Mouse (Mus musculus) heart, embryonic 13.5 days (tissue): ENCODE measurements around the gene Strbp. TPM values are rescaled to one million over a fixed set of nuclear protein-coding genes. Genes with fewer than 3 reads are reported as not detected.

Experiments used
- ATAC-seq: fragments of 200-750 bp; cut with Nextera tagmentation; 2 replicates; pipeline ENCODE4 v1.8.0; 2017; ENCODE audit warnings: moderate TSS enrichment; ENCODE audit not compliant: insufficient number of reproducible peaks, low FRiP score, low TSS enrichment; ENCODE audit errors: extremely low read depth
- H3K27ac ChIP-seq: fragments of 300-500 bp; sonication (generic); replicated peaks from 2 replicates; pipeline ENCODE4 v1.5.1; 2015; ENCODE audit warnings: moderate library complexity, mild to moderate bottlenecking, inconsistent platforms
- H3K27me3 ChIP-seq: fragments of 300-500 bp; sonication (generic); replicated peaks from 2 replicates; pipeline ENCODE4 v1.6.1; 2015; ENCODE audit warnings: mild to moderate bottlenecking, inconsistent platforms
- H3K36me3 ChIP-seq: fragments of 300-500 bp; sonication (generic); 2 replicates; pipeline ENCODE4 v1.6.1; 2015; ENCODE audit warnings: mild to moderate bottlenecking, inconsistent platforms
- H3K4me1 ChIP-seq: fragments of 300-500 bp; sonication (generic); 2 replicates; pipeline ENCODE4 v1.6.1; 2015; ENCODE audit warnings: inconsistent platforms
- H3K4me2 ChIP-seq: fragments of 300-500 bp; sonication (generic); 2 replicates; pipeline ENCODE4 v1.6.1; 2015; ENCODE audit warnings: inconsistent platforms, mild to moderate bottlenecking, moderate library complexity
- H3K4me3 ChIP-seq: fragments of 300-500 bp; sonication (generic); 2 replicates; pipeline ENCODE4 v1.5.1; 2015; ENCODE audit warnings: moderate library complexity, mild to moderate bottlenecking, inconsistent platforms
- H3K9ac ChIP-seq: fragments of 300-500 bp; sonication (generic); 2 replicates; pipeline ENCODE4 v1.6.1; 2015; ENCODE audit warnings: inconsistent platforms, mild to moderate bottlenecking, moderate library complexity
- H3K9me3 ChIP-seq: fragments of 300-500 bp; sonication (generic); 2 replicates; pipeline ENCODE4 v1.6.1; 2016; ENCODE audit warnings: inconsistent platforms
- WGBS: fragments of 180-500 bp; shearing (Covaris S2); methylation state at CpG from one replicate; pipeline ENCODE4 v1.1.7; 2015; ENCODE audit warnings: mixed read lengths; 5-methylcytosine and 5-hydroxymethylcytosine counted together
- polyA plus RNA-seq: library from polyadenylated mRNA; unstranded; fragments of >200 nt; fragmentation: Nextera tagmentation; extraction: Ambion mirVana; gene quantifications from 2 replicates; pipeline ENCODE4 v1.2.1, GENCODE M21; 2015

Gene Strbp
- polyA plus RNA-seq: 20.4 and 22.5 TPM in 2 replicates

DNA sequence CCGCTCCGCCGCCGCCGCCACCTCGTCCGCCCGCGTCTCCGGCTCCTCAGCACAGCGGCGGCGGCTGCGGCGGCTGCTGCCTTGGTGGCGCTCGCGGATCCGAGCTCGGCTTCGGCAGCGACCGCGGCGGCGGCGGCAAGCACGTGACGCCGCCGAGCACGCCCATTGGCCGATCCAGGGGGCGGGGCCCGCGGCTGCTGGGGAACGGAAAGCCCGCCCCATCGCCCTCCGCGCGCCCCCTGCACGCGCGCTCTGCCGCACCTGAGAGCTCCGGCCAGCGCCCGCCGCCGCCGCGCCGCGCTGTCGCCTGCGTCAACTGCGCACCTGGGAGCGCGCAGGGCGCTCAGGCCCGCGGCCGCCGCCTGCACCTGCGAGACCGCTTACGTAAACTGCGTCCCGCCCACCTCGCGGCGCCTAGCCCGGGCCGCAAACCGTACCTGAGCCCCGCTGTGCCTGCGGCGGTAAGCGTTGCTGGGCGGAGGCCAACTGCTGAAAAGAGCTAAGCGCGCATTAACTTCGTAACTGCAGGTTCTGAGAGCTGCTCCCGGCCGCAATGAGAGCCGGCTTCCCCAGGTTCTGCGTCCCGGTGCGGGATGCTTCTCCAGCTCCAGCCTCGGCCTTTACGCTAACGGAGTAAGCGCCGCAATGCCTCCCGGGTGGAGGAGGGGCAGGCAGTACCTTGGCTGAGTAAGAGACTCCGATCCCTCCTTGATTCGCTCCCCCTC is at the start of gene Strbp:
TSS of gene Strbp (minus strand) at position 630 of the 725 bp plus-strand sequence.
- Histone ChIP-seq H3K9ac (peak within 1 kb of the TSS; percentile 90), H3K4me1 (peaks cover 20% of the 10 kb centered on the region), H3K27ac (peak within 1 kb of the TSS; percentile 92), H3K4me2 (peak within 1 kb of the TSS; percentile 90), H3K36me3 (0 out of 2 replicates have a peak, but pooled peaks cover 3% of the 10 kb centered on the region), H3K4me3 (peak within 1 kb of the TSS; percentile 81), H3K9me3 (no peaks in the 10 kb centered on the region), H3K27me3 (no peaks in the 10 kb centered on the region)
- WGBS: under 1% methylated on average over 98 of the region's 98 CpGs
- peak; percentile 93 for ATAC-seq

DNA sequence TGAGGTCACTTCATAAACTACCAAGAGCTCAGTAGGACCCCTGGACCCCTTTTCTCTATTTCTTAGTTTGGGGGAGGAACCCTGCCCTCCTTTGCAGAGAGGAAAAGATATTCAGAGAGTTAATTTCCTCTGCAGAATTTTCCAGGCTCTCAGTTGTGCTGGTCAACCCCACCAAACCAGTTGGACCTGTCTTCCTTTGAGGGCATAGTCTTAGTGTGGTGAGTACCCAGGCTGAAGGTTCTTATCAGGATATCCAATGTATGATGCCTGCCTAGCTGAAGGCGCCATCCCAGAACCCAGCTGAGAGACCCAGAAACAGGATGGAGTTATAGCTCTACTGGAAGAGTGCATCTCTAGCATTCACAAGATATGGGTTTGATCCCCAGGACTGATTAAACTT is 47.5 kb upstream of the Strbp start:
- Histone ChIP-seq H3K4me3 (no peak overlapping the region), H3K9ac (no peak overlapping the region), H3K27ac (no peak overlapping the region), H3K9me3 (no peaks in the 10 kb centered on the region), H3K36me3 (no peaks in the 10 kb centered on the region), H3K4me1 (peaks cover 23% of the 10 kb centered on the region), H3K4me2 (no peak overlapping the region), H3K27me3 (0 out of 2 replicates have a peak, but pooled peaks cover 8% of the 10 kb centered on the region)
- 85% methylated on average over 1 of the region's 1 CpGs for WGBS
- no peak for ATAC-seq

- WGBS: 37% methylated on average over 6 of the region's 6 CpGs
- Histone ChIP-seq H3K27me3 (no peaks in the 10 kb centered on the region), H3K9me3 (no peaks in the 10 kb centered on the region), H3K4me1 (peaks cover 23% of the 10 kb centered on the region), H3K9ac (no peak overlapping the region), H3K36me3 (no peaks in the 10 kb centered on the region), H3K4me2 (no peak overlapping the region), H3K27ac (peak overlapping the region; percentile 70; the same call in 1 of the 2 replicates), H3K4me3 (no peak overlapping the region)
- no peak; the same call in 1 of the 2 replicates for ATAC-seq
Observed at GRCm38 (mm10) chr2:37749323-37749722, 45.7 kb upstream of the Strbp start.

- H3K9ac ChIP-seq: peak overlapping the region; percentile 48
- H3K4me1 ChIP-seq: peaks cover 23% of the 10 kb centered on the region
- H3K4me2 ChIP-seq: no peak overlapping the region
- no peaks in the 10 kb centered on the region for H3K27me3 ChIP-seq
- no peaks in the 10 kb centered on the region for H3K9me3 ChIP-seq
- ATAC-seq: no peak
- no peak overlapping the region for H3K4me3 ChIP-seq
- no peaks in the 10 kb centered on the region for H3K36me3 ChIP-seq
- WGBS: 49% methylated on average over 10 of the region's 10 CpGs
- H3K27ac ChIP-seq: peak overlapping the region; percentile 70
Observed at GRCm38 (mm10) chr2:37748442-37749066, 44.9 kb upstream of the Strbp start.

- H3K4me1 ChIP-seq: peaks cover 23% of the 10 kb centered on the region
- 33% methylated on average over 2 of the region's 2 CpGs for WGBS
- H3K4me3 ChIP-seq: no peak overlapping the region
- H3K4me2 ChIP-seq: no peak overlapping the region
- H3K9ac ChIP-seq: no peak overlapping the region
- ATAC-seq: no peak
- H3K27me3 ChIP-seq: no peaks in the 10 kb centered on the region
- peak overlapping the region; percentile 70 for H3K27ac ChIP-seq
- no peaks in the 10 kb centered on the region for H3K36me3 ChIP-seq
- no peaks in the 10 kb centered on the region for H3K9me3 ChIP-seq
Observed at GRCm38 (mm10) chr2:37747909-37748308, 44.2 kb upstream of the Strbp start.

DNA sequence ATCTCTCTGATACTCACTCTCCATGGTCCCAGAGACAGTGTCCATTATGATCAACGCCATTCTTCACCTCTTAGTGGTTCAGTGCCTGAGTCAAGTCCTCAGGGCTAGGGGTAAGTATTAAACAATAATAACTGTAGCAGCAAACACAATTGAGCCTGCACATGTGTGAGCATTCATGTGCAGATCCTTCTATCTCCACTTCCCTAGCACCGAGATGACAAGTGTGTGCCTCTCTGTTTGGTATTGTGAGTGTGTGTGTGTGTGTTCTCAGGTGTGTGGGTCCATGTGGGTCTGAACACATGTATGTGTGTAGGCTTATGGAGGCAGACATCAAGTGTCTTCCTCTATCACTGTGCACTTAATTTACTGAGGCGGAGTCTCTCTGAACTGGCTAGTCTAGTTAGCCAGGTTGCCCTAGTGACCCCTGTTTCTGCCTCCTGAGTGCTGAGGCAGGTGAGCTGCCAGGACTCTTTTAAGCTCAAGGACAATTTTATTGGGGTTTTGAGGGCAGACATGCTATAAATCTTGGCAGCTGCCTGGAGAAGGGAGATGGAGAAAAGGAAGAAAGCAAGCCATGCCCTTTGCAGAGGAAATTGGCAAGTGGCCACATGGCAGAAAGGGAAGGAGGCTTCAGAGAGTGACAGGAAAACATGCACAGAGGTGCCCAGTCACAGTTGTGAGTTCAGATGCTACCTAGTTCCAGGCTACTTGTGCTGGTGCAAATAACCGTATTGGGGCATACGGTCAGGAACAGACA is 42.8 kb upstream of the Strbp start:
- 87% methylated on average over 5 of the region's 5 CpGs for WGBS
- no peaks in the 10 kb centered on the region for H3K9me3 ChIP-seq
- H3K9ac ChIP-seq: no peak overlapping the region
- no peaks in the 10 kb centered on the region for H3K36me3 ChIP-seq
- ATAC-seq: no peak
- H3K27me3 ChIP-seq: no peaks in the 10 kb centered on the region
- H3K4me3 ChIP-seq: no peak overlapping the region
- H3K4me2 ChIP-seq: no peak overlapping the region
- H3K27ac ChIP-seq: no peak overlapping the region
- peaks cover 23% of the 10 kb centered on the region for H3K4me1 ChIP-seq

- H3K27ac ChIP-seq: no peak overlapping the region
- H3K4me1 ChIP-seq: peaks cover 23% of the 10 kb centered on the region
- no peak overlapping the region for H3K4me2 ChIP-seq
- WGBS: 84% methylated on average over 10 of the region's 10 CpGs
- no peak overlapping the region for H3K4me3 ChIP-seq
- H3K9me3 ChIP-seq: no peaks in the 10 kb centered on the region
- no peak for ATAC-seq
- no peaks in the 10 kb centered on the region for H3K27me3 ChIP-seq
- no peaks in the 10 kb centered on the region for H3K36me3 ChIP-seq
- no peak overlapping the region for H3K9ac ChIP-seq
Observed at GRCm38 (mm10) chr2:37744773-37745395, 41.2 kb upstream of the Strbp start.

- ATAC-seq: no peak
- no peak overlapping the region for H3K4me2 ChIP-seq
- WGBS: 67% methylated on average over 20 of the region's 20 CpGs
Observed at GRCm38 (mm10) chr2:37741806-37742554, 38.3 kb upstream of the Strbp start.

GRCm38 (mm10) chr2:37735807-37736188 is 32.1 kb upstream of the Strbp start:
- Histone ChIP-seq H3K9ac (peak overlapping the region; percentile 69), H3K27me3 (no peaks in the 10 kb centered on the region), H3K9me3 (no peaks in the 10 kb centered on the region), H3K4me1 (peaks cover 15% of the 10 kb centered on the region), H3K27ac (no peak overlapping the region), H3K4me2 (peak overlapping the region; percentile 61), H3K36me3 (no peaks in the 10 kb centered on the region), H3K4me3 (peak overlapping the region; percentile 32)
- WGBS: 35% methylated on average over 1 of the region's 1 CpGs
- no peak for ATAC-seq

More at GRCm38 (mm10) chr2:37741806-37742554, 38.3 kb upstream of the Strbp start:
- no peak overlapping the region for H3K9ac ChIP-seq
- H3K36me3 ChIP-seq: no peaks in the 10 kb centered on the region
- H3K27ac ChIP-seq: no peak overlapping the region
- H3K27me3 ChIP-seq: no peaks in the 10 kb centered on the region
- no peaks in the 10 kb centered on the region for H3K4me1 ChIP-seq
- H3K4me3 ChIP-seq: no peak overlapping the region
- no peaks in the 10 kb centered on the region for H3K9me3 ChIP-seq

DNA sequence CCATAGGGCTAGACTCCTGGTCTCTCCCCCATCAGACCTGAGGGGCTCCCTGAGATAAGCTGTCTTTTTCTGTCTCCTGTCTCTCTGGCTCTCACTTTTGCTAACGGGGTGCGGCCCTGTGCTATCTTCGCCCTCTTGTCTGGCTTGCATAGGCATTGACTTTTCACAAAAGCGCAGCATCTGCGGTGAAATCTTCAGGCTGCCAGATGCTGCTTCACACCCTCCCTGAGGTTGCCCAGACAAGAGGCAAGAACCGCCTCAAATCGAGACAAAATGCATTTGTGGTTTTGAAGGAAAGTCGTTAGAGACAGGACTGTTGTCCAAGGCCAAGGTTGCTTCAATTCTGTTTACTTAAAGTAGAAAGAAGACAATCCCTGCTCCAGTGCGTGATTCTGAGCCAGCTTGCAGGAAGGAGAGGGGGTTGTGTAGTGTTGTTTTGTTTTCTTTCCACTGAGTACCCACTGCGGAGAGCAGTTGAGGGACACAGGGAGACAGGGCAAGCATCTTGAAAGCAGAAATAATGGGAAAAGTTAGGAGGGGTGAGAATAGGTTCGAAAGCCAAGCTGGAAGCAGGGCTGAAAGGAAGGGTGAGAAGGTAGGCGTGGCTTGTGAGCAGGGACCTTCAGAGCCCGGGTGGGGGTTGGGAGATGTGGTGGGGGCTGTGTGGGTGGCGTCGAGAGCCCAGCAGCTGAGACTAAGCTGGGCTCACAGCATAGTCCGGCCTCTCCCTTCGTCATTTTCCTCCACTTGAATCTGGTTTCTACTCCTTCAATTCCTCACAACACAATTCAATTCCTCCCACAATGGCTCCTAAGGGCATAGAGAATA is 31.5 kb upstream of the Strbp start:
- Histone ChIP-seq H3K9me3 (no peaks in the 10 kb centered on the region), H3K27ac (no peak overlapping the region), H3K9ac (peak overlapping the region; percentile 69), H3K36me3 (no peaks in the 10 kb centered on the region), H3K4me1 (peaks cover 15% of the 10 kb centered on the region), H3K27me3 (no peaks in the 10 kb centered on the region), H3K4me2 (peak overlapping the region; percentile 61), H3K4me3 (peak overlapping the region; percentile 32)
- ATAC-seq: no peak
- 9% methylated on average over 17 of the region's 17 CpGs for WGBS
